Mouse (Mus musculus) heart, postnatal 0 days (tissue): ENCODE measurements at regions not wholly inside any gene's neighbourhood (a gene's known extent, or its start where the extent isn't known, plus 50 kb on each side); places are given as distances from the start of the nearest gene placed in this dataset.

ENCODE experiments used
- CTCF ChIP-seq: IDR thresholded peaks from 2 replicates; pipeline ENCODE4 v1.5.1; 2016; ENCODE audit warnings: antibody characterized with exemption, control low read depth, low read depth
- EP300 ChIP-seq: IDR thresholded peaks from 2 replicates; pipeline ENCODE4 v1.6.1; 2016; ENCODE audit warnings: antibody characterized with exemption, low read depth

- TF ChIP-seq CTCF, result no peak
- no peak for TF ChIP-seq EP300
Measured at GRCm38 (mm10) chr14:105377035-105377621, 118.8 kb downstream of the Ndfip2 start.
